Mouse (Mus musculus) v-Abl transformed pro-B cells (cell line): ENCODE data around the gene Ighmbp2.

Experiments used
- in situ Hi-C, 2 experiments: fragments of 400-800 bp; cut with MboI; formaldehyde crosslinking; loops; one replicate each; pipeline ENCODE4 v1.15.1; 2025; ENCODE audit not compliant: unreplicated experiment in 2 of 2

The Ighmbp2 gene

GRCm38 (mm10) chr19:3282572-3283467, at the start of gene Ighmbp2, which contains the start of gene Mrpl21:
Ighmbp2 (minus strand) TSS chr19:3283017.
Mrpl21 (plus strand) TSS chr19:3282901.
- in situ Hi-C loops: no loop called here

GRCm38 (mm10) chr19:3326479-3327047, 43.7 kb upstream of the Ighmbp2 start:
- in situ Hi-C loops: loop anchor here (5.0 to 10.0 kb wide), 2 partner anchors 36 to 118 kb away; no protein-coding TSS in a partner anchor

- in situ Hi-C loops: loop anchor here (5.0 to 10.0 kb wide), 2 partner anchors 36 to 119 kb away; no protein-coding TSS in a partner anchor
These were observed 43.1 kb upstream of the Ighmbp2 start for GRCm38 (mm10) chr19:3325771-3326478.

GRCm38 (mm10) chr19:3324931-3325711, 42.3 kb upstream of the Ighmbp2 start:
- in situ Hi-C loops: loop anchor here (5.0 to 10.0 kb wide), 3 partner anchors 37 to 120 kb away; partner anchors contain the start of gene Tesmin (in 1 of the 2)

- in situ Hi-C loops: loop anchor here in 1 of 2 experiments (5.0 to 10.0 kb wide), 3 partner anchors 38 to 120 kb away; partner anchors contain the start of gene Tesmin
These were observed 41.5 kb upstream of the Ighmbp2 start for GRCm38 (mm10) chr19:3324271-3324811.

- in situ Hi-C loops: loop anchor here in 1 of 2 experiments (5.0 to 10.0 kb wide), 3 partner anchors 38 to 121 kb away; partner anchors contain the start of gene Tesmin
These were observed 41.0 kb upstream of the Ighmbp2 start for GRCm38 (mm10) chr19:3323753-3324270.

- in situ Hi-C loops: loop anchor here in 1 of 2 experiments (5.0 to 10.0 kb wide), 3 partner anchors 39 to 122 kb away; partner anchors contain the start of gene Tesmin
These were observed 40.4 kb upstream of the Ighmbp2 start for GRCm38 (mm10) chr19:3323201-3323621.

GRCm38 (mm10) chr19:3322261-3322969, 39.6 kb upstream of the Ighmbp2 start, which contains the start of gene Cpt1a:
Cpt1a (plus strand) TSS chr19:3322334.
- in situ Hi-C loops: loop anchor here in 1 of 2 experiments (5.0 to 10.0 kb wide), 3 partner anchors 40 to 122 kb away; partner anchors contain the start of gene Tesmin

- in situ Hi-C loops: loop anchor here in 1 of 2 experiments (5.0 to 10.0 kb wide), 3 partner anchors 41 to 123 kb away; partner anchors contain the start of gene Tesmin
These were observed 38.8 kb upstream of the Ighmbp2 start for GRCm38 (mm10) chr19:3321617-3322016.

GRCm38 (mm10) chr19:3320801-3321200, 38.0 kb upstream of the Ighmbp2 start:
- in situ Hi-C loops: loop anchor here in 1 of 2 experiments (5.0 to 10.0 kb wide), 3 partner anchors 42 to 124 kb away; partner anchors contain the start of gene Tesmin

- in situ Hi-C loops: loop anchor here in 1 of 2 experiments (5.0 to 10.0 kb wide), 3 partner anchors 42 to 125 kb away; partner anchors contain the start of gene Tesmin
These were observed 37.3 kb upstream of the Ighmbp2 start for GRCm38 (mm10) chr19:3320086-3320485.

- in situ Hi-C loops: no loop called here
These were observed 36.5 kb upstream of the Ighmbp2 start for GRCm38 (mm10) chr19:3319341-3319740.

GRCm38 (mm10) chr19:3307175-3307949, 24.5 kb upstream of the Ighmbp2 start:
- in situ Hi-C loops: loop anchor here in 1 of 2 experiments (10.0 kb wide), 1 partner anchor 277 kb away; no protein-coding TSS in a partner anchor

- in situ Hi-C loops: loop anchor here in 1 of 2 experiments (10.0 kb wide), 1 partner anchor 281 kb away; no protein-coding TSS in a partner anchor
These were observed 21.2 kb upstream of the Ighmbp2 start for GRCm38 (mm10) chr19:3304017-3304416.

- in situ Hi-C loops: loop anchor here in 1 of 2 experiments (10.0 kb wide), 1 partner anchor 417 kb away; no protein-coding TSS in a partner anchor
These were observed 15.0 kb upstream of the Ighmbp2 start for GRCm38 (mm10) chr19:3297775-3298174.

GRCm38 (mm10) chr19:3297034-3297433, 14.2 kb upstream of the Ighmbp2 start:
- in situ Hi-C loops: loop anchor here in 1 of 2 experiments (10.0 kb wide), 1 partner anchor 418 kb away; no protein-coding TSS in a partner anchor

- in situ Hi-C loops: loop anchor here in 1 of 2 experiments (10.0 kb wide), 1 partner anchor 420 kb away; no protein-coding TSS in a partner anchor
These were observed 12.4 kb upstream of the Ighmbp2 start for GRCm38 (mm10) chr19:3295245-3295644.
